Mouse (Mus musculus) hindbrain, embryonic 14.5 days (tissue): ENCODE data around the gene Hsd3b7. TPM values are rescaled to one million over a fixed set of nuclear protein-coding genes. Genes with fewer than 3 reads are reported as not detected.

Experiments used
- ATAC-seq: fragments of 200-750 bp; cut with Nextera tagmentation; 2 replicates; pipeline ENCODE4 v1.8.0; 2017; ENCODE audit warnings: moderate number of reproducible peaks, mild to moderate bottlenecking, moderate TSS enrichment, moderate library complexity; ENCODE audit not compliant: low FRiP score
- DNase-seq: peaks from one replicate; pipeline ENCODE4 v3.0.0-alpha.2; 2015; ENCODE audit warnings: low spot score
- H3K27ac ChIP-seq: fragments of 300-500 bp; sonication (generic); 2 replicates; pipeline ENCODE4 v1.5.1; 2014; ENCODE audit warnings: mild to moderate bottlenecking, moderate library complexity
- H3K27me3 ChIP-seq: fragments of 300-500 bp; sonication (generic); 2 replicates; pipeline ENCODE4 v1.6.1; 2014; ENCODE audit warnings: mild to moderate bottlenecking, low read length, mixed read lengths; ENCODE audit not compliant: control insufficient read depth, insufficient read depth
- H3K36me3 ChIP-seq: fragments of 300-500 bp; sonication (generic); replicated peaks from 2 replicates; pipeline ENCODE4 v1.6.1; 2014; ENCODE audit not compliant: control insufficient read depth, insufficient read depth
- H3K4me1 ChIP-seq: fragments of 300-500 bp; sonication (generic); replicated peaks from 2 replicates; pipeline ENCODE4 v1.6.1; 2014; ENCODE audit warnings: antibody characterized with exemption, low read length, mixed read lengths; ENCODE audit not compliant: control insufficient read depth, insufficient read depth
- H3K4me2 ChIP-seq: fragments of 300-500 bp; sonication (generic); replicated peaks from 2 replicates; pipeline ENCODE4 v1.6.1; 2014; ENCODE audit warnings: mild to moderate bottlenecking, moderate library complexity
- H3K4me3 ChIP-seq: fragments of 300-500 bp; sonication (generic); replicated peaks from 2 replicates; pipeline ENCODE4 v1.5.1; 2014; ENCODE audit warnings: mild to moderate bottlenecking, low read length
- H3K9ac ChIP-seq: fragments of 300-500 bp; sonication (generic); 2 replicates; pipeline ENCODE4 v1.6.1; 2014
- H3K9me3 ChIP-seq: fragments of 300-500 bp; sonication (generic); 2 replicates; pipeline ENCODE4 v1.6.1; 2016; ENCODE audit warnings: low read length; ENCODE audit not compliant: control insufficient read depth
- WGBS: fragments of 180-500 bp; shearing (Covaris S2); extraction: QIAGEN DNeasy Blood & Tissue Kit; methylation state at CpG from one replicate; pipeline ENCODE4 v1.1.7; 2014; 5-methylcytosine and 5-hydroxymethylcytosine counted together
- polyA plus RNA-seq: library from polyadenylated mRNA; unstranded; fragments of >200 nt; fragmentation: Nextera tagmentation; extraction: Ambion mirVana; gene quantifications from 2 replicates; pipeline ENCODE4 v1.2.1, GENCODE M21; 2014

The Hsd3b7 gene
- polyA plus RNA-seq, 1 experiment from 2014 or later: 11.0 TPM

DNA sequence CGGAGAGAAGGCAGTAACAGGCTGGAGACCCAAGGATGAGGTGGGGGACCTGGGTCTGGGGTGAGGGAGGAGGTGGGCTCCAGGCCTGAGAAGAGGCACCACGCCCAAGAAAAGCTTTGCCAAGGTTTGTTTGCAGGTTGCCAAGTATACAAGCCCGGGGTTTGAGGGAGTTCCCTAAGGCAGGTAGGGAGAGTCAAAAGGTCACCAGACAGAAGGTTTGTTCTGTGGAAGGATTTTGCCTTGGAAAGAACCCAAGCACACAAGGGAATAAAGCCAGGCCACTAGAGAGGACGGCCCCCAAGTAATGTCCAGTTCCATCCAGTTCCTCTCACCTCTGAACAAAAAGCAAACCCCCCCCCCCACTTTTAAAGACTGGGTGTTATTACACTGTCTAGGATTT, 10.8 kb downstream of the Hsd3b7 start:
- Histone ChIP-seq H3K27ac (no peak overlapping the region), H3K36me3 (peaks cover 86% of the 10 kb centered on the region), H3K27me3 (no peaks in the 10 kb centered on the region), H3K9ac (no peak overlapping the region), H3K4me1 (no peaks in the 10 kb centered on the region), H3K9me3 (no peaks in the 10 kb centered on the region), H3K4me3 (no peak overlapping the region), H3K4me2 (no peak overlapping the region)
- DNase-seq (no peak), ATAC-seq (no peak)
- 80% methylated on average over 4 of the region's 4 CpGs for WGBS

DNA sequence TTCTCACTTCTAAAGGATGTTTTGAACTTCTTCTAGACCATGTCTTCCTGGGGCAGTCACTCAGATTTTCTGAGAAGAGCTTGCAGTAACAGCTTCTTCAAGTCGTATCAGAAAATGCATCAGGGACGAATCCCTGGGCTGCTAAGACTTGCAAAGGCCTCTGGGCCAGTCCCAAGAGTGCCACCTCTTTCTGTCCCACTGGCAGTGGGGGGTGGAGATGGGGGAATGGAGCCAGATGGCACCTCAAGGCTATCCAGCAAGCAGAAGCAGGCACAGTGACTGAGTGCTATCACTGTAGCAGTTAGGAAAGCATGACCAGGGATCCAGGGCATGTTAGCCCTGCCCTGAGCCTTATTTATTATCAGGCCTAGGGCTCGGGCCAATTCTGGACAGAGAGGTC, 11.9 kb downstream of the Hsd3b7 start:
- Histone ChIP-seq H3K27me3 (no peaks in the 10 kb centered on the region), H3K4me1 (no peaks in the 10 kb centered on the region), H3K27ac (no peak overlapping the region), H3K36me3 (peaks cover 81% of the 10 kb centered on the region), H3K4me2 (no peak overlapping the region), H3K4me3 (no peak overlapping the region), H3K9me3 (no peaks in the 10 kb centered on the region), H3K9ac (no peak overlapping the region)
- 91% methylated on average over 3 of the region's 3 CpGs for WGBS
- DNase-seq (no peak), ATAC-seq (no peak)

DNA sequence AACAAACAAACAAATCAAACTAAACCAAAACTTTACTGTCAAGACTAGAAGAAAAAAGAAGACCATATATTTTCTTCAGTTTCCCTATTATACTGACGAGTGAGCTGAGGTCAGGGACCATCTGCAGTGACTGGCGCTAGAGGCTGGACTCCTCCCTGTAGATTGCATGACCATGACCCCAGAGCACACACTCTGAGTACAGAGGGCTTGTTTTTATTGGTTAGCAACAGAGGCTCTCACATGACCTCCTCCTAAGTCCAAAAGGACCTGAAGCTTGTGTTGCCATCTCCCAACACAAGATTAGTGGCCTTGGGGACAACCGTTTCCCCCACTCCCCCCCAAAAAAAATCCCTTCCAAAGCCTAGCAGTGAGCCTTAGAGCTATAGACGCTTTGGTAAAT, 13.4 kb downstream of the Hsd3b7 start:
- no peak overlapping the region for H3K27ac ChIP-seq
- H3K27me3 ChIP-seq: no peaks in the 10 kb centered on the region
- DNase-seq: no peak
- ATAC-seq: no peak
- no peak overlapping the region for H3K9ac ChIP-seq
- H3K9me3 ChIP-seq: no peaks in the 10 kb centered on the region
- no peak overlapping the region for H3K4me2 ChIP-seq
- peaks cover 72% of the 10 kb centered on the region for H3K36me3 ChIP-seq
- 90% methylated on average over 4 of the region's 4 CpGs for WGBS
- H3K4me1 ChIP-seq: no peaks in the 10 kb centered on the region
- H3K4me3 ChIP-seq: no peak overlapping the region

DNA sequence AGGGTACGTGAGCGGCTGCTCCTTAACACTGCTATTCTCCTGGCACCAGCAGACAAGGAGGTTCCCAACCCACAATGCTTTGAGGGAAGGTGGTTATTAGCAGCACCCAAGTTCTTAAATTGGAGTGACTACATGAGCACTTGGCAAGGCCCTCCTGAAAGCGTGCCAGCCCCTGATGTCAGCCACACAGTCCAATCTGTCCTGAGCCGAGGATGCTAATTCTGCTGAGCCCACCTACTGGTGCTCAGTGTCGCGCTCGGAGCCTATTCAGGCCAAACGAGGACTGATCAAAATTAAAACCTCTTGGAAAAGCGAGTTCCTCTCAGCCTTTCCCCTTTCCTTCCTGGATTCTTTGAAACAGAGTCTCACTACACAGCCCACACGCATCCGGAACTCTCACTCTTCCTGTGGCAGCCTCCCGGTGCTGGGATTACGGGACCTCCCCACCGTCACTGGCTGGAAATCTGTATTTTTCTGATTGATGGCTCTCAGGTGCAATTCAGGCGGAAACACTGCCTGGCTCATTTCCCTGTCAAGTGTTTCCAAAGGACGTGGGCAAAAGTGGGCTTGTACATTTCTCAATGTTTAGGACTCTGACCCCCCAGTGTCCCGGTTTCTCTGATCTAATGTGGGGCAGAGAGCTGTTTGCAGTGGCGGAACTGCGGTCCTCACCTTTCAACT, 14.0 kb downstream of the Hsd3b7 start:
- WGBS: 84% methylated on average over 19 of the region's 19 CpGs
- no peak overlapping the region for H3K9ac ChIP-seq
- no peaks in the 10 kb centered on the region for H3K27me3 ChIP-seq
- no peak overlapping the region for H3K27ac ChIP-seq
- no peaks in the 10 kb centered on the region for H3K4me1 ChIP-seq
- DNase-seq: no peak
- no peak overlapping the region for H3K4me2 ChIP-seq
- ATAC-seq: no peak
- H3K9me3 ChIP-seq: no peaks in the 10 kb centered on the region
- peaks cover 66% of the 10 kb centered on the region for H3K36me3 ChIP-seq
- no peak overlapping the region for H3K4me3 ChIP-seq

DNA sequence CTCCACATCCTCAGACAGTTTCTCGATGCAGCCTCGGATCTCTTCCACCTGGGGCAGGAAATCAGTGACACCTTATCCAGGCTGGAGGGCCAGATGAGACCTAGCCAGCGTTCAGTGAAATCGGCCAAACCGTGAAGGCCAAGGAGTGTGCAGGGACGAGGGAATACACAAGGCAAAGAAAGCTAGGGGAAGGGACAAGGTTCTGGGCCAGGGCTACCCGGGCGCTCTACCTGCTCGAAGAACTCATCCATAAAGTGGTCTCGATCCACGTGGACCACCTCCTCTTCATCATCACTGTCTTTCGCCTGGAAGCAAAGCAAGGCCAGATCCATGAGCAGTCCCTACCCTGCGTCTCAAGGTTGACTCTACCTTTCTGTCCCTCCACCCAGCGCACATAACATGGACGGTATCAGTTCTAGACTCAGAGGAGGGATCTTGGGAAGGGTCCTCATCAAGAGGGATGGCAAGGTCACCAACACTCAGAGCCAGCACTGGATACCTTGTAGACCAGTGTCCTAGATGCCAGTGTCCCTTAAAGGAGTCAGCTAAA, 14.8 kb downstream of the Hsd3b7 start:
- H3K9me3 ChIP-seq: no peaks in the 10 kb centered on the region
- peaks cover 58% of the 10 kb centered on the region for H3K36me3 ChIP-seq
- no peak overlapping the region for H3K4me3 ChIP-seq
- 94% methylated on average over 15 of the region's 15 CpGs for WGBS
- no peak overlapping the region for H3K4me2 ChIP-seq
- H3K4me1 ChIP-seq: no peaks in the 10 kb centered on the region
- ATAC-seq (no peak), DNase-seq (no peak)
- no peaks in the 10 kb centered on the region for H3K27me3 ChIP-seq
- H3K9ac ChIP-seq: no peak overlapping the region
- H3K27ac ChIP-seq: no peak overlapping the region

DNA sequence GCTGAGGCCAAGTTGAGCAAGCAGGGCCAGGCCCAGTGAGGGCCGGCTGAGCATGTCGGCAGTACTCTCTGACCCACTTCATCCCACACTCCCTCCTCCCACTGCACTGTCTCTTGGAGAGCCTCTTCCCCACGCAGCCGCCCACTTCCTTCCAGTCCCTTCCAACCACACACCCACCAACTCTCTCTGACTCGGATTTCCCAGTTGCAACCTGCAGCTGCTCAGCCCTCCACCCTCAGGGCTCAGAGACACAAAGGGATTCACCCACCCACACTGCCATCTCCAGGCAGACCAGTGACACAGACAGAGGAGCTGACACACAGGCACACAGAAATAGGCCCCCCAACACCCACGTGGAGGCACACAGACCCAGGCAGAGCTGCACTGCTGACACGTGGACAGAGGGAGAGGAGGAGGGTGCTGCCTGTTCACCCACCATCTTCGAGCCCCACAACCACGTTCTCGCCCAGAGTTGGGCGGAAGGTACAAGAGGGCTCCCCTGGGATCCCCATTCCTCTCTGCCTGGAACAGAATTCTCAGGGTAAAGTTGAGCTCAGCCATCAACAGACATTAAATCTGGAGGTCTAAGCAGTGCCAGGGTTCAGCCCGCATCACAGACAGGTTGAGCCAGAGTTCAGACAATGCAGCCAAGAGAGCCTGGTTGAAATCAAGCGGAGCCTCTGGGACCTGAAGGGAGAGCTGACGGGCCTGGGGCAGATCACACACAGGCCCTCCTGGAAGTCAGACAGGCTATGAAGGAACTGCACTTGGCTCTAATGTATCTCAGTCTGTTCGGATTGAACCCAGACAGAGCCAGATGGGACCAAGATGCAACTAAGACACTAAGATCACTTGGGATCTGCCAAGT, 15.8 kb downstream of the Hsd3b7 start:
- H3K9me3 ChIP-seq: no peaks in the 10 kb centered on the region
- no peak overlapping the region for H3K4me3 ChIP-seq
- H3K4me1 ChIP-seq: no peaks in the 10 kb centered on the region
- no peak for DNase-seq
- no peaks in the 10 kb centered on the region for H3K27me3 ChIP-seq
- no peak for ATAC-seq
- WGBS: 69% methylated on average over 15 of the region's 15 CpGs
- no peak overlapping the region for H3K4me2 ChIP-seq
- peaks cover 49% of the 10 kb centered on the region for H3K36me3 ChIP-seq
- H3K9ac ChIP-seq: no peak overlapping the region
- no peak overlapping the region for H3K27ac ChIP-seq

DNA sequence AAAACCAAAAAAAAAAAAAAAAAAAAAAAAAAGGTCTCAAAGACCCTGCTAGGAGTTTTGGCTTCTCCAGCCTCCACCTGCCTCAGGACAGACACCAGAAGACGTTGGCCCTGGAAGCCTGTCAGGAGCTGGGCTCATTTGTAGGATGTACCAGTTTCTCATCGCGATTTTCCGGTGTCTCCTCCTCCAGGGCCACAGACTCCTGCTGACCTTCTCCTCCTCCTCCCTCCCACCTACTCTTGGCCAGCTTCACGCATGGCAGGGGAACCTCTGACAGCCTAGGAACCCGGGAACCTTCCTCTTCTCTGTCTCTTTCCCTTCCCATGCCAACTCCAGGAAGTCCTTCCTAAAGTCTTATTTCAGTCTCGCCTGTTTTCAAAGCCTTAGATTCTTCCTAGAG, 16.6 kb downstream of the Hsd3b7 start:
- Histone ChIP-seq H3K4me1 (no peaks in the 10 kb centered on the region), H3K4me3 (no peak overlapping the region), H3K27ac (no peak overlapping the region), H3K27me3 (no peaks in the 10 kb centered on the region), H3K36me3 (peaks cover 40% of the 10 kb centered on the region), H3K9me3 (no peaks in the 10 kb centered on the region), H3K4me2 (no peak overlapping the region), H3K9ac (no peak overlapping the region)
- ATAC-seq (no peak), DNase-seq (no peak)
- 80% methylated on average over 7 of the region's 7 CpGs for WGBS

DNA sequence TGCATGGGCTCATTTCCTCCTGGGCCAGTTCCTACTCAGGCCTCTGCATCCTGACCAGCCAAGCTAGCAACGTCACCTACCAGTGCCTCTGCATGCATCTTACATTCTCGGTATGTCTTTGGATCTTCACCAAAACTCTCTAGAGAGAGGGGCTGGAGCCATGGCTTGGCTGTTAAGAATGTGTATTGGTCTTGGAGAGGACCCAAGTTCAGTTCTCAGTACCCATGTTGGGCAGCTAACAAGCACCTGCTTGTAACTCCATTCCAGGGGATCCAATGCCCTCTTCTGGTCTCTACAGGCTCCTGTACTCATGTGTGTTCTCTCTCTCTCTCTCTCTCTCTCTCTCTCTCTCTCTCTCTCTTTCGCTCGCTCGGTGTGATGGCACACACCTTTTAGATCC, 17.4 kb downstream of the Hsd3b7 start:
- Histone ChIP-seq H3K9me3 (no peaks in the 10 kb centered on the region), H3K27ac (no peak overlapping the region), H3K9ac (no peak overlapping the region), H3K27me3 (no peaks in the 10 kb centered on the region), H3K4me2 (no peak overlapping the region), H3K4me3 (no peak overlapping the region), H3K4me1 (peaks cover 1% of the 10 kb centered on the region), H3K36me3 (peaks cover 33% of the 10 kb centered on the region)
- ATAC-seq (no peak), DNase-seq (no peak)
- 90% methylated on average over 5 of the region's 5 CpGs for WGBS

DNA sequence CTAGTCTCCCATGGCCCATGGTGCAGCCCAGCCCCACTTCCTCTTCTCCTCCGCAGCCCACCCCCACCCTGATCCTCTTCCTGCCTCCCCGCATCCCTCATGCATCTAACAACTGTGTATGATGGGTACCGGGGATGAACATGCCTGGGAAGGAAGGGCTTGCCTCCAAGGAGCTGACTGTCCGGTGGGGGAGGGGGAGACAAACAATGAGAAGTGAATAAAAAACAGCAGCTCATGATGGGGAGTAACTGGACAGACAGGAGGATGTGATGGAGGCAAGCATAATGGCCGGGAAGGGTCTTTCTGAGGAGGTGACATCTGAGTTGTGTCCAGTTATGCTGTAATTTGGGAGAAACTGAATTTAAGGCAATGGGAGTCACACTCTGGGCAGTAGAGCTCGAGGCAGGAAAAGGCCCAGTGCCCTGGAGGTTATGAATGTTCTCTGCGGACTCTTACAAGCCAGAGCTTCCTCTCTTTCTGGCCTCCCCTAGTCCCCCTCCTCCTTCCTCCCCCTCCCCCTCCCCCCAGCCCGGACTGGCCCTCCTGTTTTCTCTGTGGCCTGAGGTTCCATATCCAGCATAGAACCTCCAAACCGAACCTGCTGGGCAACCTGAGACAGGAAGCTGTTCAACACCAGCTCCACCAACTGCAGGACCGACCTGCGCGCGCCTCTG, 20.6 kb downstream of the Hsd3b7 start:
- H3K4me3 ChIP-seq: no peak overlapping the region
- peaks cover 7% of the 10 kb centered on the region for H3K36me3 ChIP-seq
- no peak overlapping the region for H3K4me2 ChIP-seq
- ATAC-seq (no peak), DNase-seq (no peak)
- H3K27ac ChIP-seq: no peak overlapping the region
- no peak overlapping the region for H3K9ac ChIP-seq
- no peaks in the 10 kb centered on the region for H3K9me3 ChIP-seq
- WGBS: 71% methylated on average over 13 of the region's 13 CpGs
- no peaks in the 10 kb centered on the region for H3K27me3 ChIP-seq
- H3K4me1 ChIP-seq: peaks cover 13% of the 10 kb centered on the region
